Mouse (Mus musculus): ENCODE results near the gene Tmco4.
"Not testable (repeated sequence)": the region's sequence is repeated elsewhere in the genome, so short reads cannot be mapped to it uniquely, and the experiment has no call there.

Gene Tmco4

GRCm38 (mm10) chr4:138973719-138974115, 1.0 kb downstream of the Tmco4 start:
- no peak for DNase-seq (ENCODE audit: low spot score)

- not testable (repeated sequence) for DNase-seq (ENCODE audit: low spot score)
These were observed 1.9 kb downstream of the Tmco4 start for GRCm38 (mm10) chr4:138974540-138974939.

- no peak for DNase-seq (ENCODE audit: low spot score)
These were observed 2.5 kb downstream of the Tmco4 start for GRCm38 (mm10) chr4:138975194-138975593.

- DNase-seq (ENCODE audit: low spot score) = no peak
These were observed 3.4 kb downstream of the Tmco4 start for GRCm38 (mm10) chr4:138976046-138976445.

DNA sequence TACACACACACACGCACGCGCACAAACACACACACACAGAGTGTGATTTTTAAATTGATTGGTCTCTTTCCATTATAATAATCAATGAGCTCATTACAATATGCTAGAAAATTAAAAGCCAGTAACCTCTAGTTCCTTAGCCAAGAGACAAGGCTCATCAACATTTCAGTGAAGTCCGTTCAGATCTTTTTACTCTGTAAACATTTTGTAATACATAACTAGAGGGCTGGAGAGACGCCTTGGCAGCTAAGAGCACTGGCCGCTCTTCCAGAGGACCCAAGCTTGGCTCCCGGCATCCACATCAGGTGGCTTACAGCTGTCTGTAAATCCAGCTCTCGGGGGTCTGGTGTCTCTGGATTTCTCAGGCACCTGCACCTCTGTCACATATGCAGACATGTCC, 7.3 kb downstream of the Tmco4 start:
- no peak for DNase-seq (ENCODE audit: low spot score)

DNA sequence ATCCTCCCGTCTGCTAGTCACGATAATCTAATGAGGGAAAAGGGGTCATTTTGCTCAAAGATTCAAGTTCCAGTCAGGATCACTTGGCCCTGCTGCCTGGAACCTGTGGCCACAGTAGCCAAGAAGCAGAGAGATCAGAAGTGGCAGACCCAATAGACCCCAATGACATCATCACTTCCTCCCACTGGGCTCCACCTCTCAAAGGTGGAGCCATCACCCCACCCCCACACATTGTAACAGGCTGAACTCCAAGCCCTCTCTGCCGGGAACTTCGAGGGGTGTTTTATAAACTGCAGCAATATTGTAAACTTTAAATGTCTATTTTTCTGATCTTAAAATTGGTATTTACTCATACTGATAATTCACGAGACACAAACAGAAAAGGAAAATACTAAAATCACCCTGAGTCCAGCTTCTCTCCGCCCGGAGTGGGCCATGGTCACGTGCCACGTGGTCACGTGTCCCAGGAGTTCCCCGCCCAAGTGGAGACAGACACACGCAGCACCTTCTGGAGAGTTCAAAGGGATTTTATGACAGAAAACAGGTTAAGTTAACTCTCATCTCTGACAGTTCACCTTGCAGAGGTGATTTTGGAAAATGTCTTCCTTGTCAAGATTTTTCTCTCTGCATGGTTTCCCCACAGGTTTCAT, 8.2 kb downstream of the Tmco4 start:
- no peak for DNase-seq (ENCODE audit: low spot score)

GRCm38 (mm10) chr4:138983422-138983821, 10.7 kb downstream of the Tmco4 start:
- DNase-seq (ENCODE audit: low spot score) = no peak

- no peak for DNase-seq (ENCODE audit: low spot score)
These were observed 12.1 kb downstream of the Tmco4 start for GRCm38 (mm10) chr4:138984744-138985143.

- no peak for DNase-seq (ENCODE audit: low spot score)
These were observed 13.6 kb downstream of the Tmco4 start for GRCm38 (mm10) chr4:138986280-138986679.

- DNase-seq (ENCODE audit: low spot score) = peak; percentile 33
These were observed 21.7 kb downstream of the Tmco4 start for GRCm38 (mm10) chr4:138994389-138994788.

DNA sequence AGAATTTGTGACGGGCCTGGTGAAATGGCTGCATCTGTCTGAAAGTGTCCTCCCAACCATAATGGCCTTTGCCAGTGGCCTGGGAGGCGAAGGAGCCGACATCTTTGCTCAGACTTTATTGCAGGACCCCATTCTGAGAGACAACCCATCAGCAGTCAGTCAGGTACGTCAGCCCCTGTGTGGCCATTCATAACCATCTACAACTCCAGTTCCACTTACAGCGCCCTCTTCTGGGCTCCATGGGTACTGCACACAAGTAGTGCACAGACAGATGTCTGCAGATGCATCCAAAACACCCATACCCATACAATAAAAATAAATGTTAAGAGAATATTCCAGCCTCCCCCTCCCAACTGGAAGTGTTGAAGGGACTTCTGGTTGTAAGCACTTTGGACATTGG, 23.7 kb downstream of the Tmco4 start:
- no peak for DNase-seq (ENCODE audit: low spot score)

GRCm38 (mm10) chr4:138997121-138997520, 24.4 kb downstream of the Tmco4 start:
- no peak for DNase-seq (ENCODE audit: low spot score)

GRCm38 (mm10) chr4:138998611-138999010, 25.9 kb downstream of the Tmco4 start:
- no peak for DNase-seq (ENCODE audit: low spot score)

GRCm38 (mm10) chr4:139001026-139001425, 28.3 kb downstream of the Tmco4 start:
- DNase-seq (ENCODE audit: low spot score) = no peak

DNA sequence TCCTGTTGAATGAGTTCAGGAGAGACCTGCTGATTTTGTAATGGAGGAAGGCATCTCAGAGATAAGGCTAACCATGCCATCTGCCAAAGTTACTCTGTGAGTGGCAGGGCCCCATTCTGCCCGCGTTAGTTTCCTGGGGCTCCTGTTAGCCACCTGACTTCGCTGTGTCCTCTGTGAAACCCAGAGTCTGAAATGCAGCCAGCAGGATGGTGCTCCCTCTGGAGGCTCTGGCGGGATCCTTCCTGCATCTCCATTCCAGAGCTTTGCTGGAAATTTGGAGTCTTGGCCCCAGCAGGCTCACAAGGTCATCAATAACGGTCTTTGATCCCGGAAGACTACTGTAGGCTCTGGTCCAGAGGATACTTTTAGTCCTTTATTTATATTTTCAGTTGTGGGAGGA, 28.7 kb downstream of the Tmco4 start:
- no peak for DNase-seq (ENCODE audit: low spot score)

DNA sequence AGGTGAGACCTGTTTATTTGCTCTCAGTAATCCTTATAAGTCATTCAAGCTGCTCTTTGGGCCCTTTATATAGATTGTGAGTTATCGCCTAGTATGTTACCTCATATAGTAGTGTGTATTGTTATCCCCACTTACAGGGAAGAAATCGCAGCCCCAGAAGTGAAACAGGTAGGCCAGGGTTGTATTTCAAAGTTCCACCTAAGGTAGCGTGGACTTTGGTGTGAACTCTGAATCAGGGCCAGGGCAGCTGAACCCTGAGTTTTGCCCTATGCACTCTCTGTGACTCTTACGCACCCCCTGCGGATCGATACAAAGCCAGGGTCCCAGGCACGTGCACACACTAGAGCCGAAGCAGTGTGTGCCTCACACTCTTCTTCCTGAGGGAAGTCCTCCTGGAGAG, 31.4 kb downstream of the Tmco4 start:
- DNase-seq (ENCODE audit: low spot score) = no peak

DNA sequence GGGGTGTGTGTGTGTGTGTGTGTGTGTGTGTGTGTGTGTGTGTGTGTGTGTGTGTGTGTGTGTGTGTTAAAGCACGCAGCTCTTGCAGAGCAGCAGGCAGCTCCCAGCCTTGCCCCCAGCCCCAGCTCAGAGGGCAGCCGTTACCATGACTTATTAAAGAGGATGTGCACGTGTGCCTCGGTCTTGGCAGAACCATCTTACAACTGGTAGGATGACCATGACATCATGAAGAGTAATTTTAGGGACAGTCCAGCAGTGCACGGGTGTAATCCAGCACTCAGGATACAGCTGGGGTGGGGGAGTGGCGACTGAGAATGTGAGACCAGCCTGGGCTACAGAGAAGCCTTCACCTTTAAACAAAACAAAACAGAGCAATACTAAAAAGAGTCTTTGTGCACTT, 32.5 kb downstream of the Tmco4 start:
- peak; percentile 55 for DNase-seq (ENCODE audit: low spot score)

GRCm38 (mm10) chr4:139007353-139007752, 34.7 kb downstream of the Tmco4 start:
- no peak for DNase-seq (ENCODE audit: low spot score)

DNA sequence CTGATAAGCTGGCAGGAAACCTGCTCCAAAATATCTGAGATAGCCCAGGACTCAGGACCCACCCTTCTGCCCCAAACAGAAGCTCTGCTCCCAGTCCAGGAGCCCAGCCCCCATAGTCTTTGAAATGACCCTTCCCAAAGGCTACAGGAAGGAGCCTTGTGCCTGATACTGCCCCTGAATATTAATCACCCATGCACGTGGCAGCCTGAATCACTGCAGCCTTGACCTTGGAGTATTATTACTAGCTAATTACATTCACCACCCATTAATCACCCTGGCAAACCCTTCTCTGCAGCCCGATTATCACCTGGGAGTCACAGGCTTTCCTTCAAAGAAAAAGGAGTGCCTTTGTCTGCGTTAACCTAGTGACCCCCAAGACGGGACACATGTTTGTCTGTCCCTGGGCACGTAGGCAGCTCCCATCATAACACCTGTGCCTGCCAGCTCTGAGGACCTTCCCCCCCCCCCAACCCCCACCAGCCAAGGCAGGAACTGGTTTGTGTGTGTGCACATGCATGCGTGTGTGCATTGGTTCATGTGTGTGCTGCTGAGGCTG, 35.4 kb downstream of the Tmco4 start:
- peak; percentile 40 for DNase-seq (ENCODE audit: low spot score)

DNA sequence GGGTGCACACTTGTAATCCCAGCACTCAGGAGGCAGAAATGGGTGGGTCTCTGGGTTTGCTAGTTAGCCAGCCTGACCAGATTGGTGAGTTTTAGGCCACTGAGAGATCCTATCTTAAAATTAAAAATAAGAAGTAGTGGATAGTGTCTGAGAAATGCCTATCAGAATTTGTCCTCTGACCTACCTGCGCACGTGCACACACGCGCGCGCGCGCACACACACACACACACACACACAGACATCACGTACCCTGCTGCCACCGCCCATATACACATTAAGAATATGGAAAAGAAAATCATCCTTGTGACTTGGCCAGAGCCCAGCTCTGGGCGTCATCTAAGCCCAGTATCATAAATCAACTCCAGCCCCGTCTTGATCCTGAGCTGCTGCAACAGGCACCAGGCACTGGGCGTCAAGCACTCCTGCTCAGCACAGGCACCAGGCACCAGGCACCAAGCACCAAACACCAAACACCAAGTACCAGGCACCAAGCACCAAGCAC, 38.6 kb downstream of the Tmco4 start:
- no peak for DNase-seq (ENCODE audit: low spot score)

GRCm38 (mm10) chr4:139013281-139013680, 40.6 kb downstream of the Tmco4 start:
- DNase-seq (ENCODE audit: low spot score) = no peak

DNA sequence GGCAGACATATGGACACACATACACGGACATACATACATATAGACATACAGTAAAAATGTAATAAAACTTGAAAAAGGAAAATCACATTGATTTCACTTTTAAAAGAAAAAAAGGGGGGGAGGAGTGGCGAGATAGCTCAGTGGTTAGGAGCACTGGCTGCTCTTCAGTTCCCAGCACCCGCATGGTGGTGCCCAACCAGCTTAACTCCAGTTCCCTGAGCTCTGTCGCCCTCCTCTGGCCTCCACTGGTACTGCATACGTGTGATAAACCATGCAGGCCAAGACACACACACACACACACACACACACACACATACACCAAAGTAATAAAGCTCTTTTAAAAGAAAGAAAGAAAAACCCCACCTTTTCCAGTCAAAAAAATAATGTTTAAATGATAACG, 42.1 kb downstream of the Tmco4 start:
- no peak for DNase-seq (ENCODE audit: low spot score)

GRCm38 (mm10) chr4:139018388-139018787, 45.7 kb downstream of the Tmco4 start:
- DNase-seq (ENCODE audit: low spot score) = no peak

DNA sequence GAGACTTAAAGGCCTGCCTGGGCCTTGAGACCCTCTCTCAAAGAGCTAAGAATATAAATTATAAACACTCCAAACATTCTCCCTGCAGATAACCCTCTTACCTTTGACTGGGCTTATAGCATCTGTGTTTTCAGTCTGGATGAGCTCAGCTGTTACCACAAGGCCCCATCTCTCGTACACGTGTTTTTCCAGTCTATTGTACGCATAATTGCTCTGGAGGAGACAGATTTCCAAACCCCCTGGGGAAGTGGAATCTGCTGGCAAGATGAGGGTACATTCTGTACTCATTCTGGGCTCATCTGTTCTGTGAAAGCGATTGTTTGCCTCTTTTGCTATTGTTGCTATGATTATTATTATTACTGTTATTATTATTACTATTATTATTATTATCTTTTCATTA, 46.3 kb downstream of the Tmco4 start:
- DNase-seq (ENCODE audit: low spot score) = no peak
